Mouse (Mus musculus): ENCODE data around the gene Rplp2. TPM values are rescaled to one million over a fixed set of nuclear protein-coding genes. Genes with fewer than 3 reads are reported as not detected.
A peak's percentile ranks its signal among the peaks of the same experiment; 100 is the strongest.
"Not testable (repeated sequence)": the region's sequence is repeated elsewhere in the genome, so short reads cannot be mapped to it uniquely, and the experiment has no call there.

Rplp2 gene
- total RNA-seq (2021): 917 and 919 TPM in 2 replicates
- long read RNA-seq, transcript Rplp2-202 (4 exons, 449 nt): minor isoform, 5 of 187 reads
- long read RNA-seq, transcript Rplp2-201 (5 exons, 964 nt): major isoform, 174 of 187 reads
- long read RNA-seq, partial matches to known transcripts: 1 of 187 reads
- long read RNA-seq, other reads (novel, unspliced or antisense): 6 of 187 reads

- peak; percentile 93 for DNase-seq
Observed at GRCm38 (mm10) chr7:141447110-141447991, at the start of gene Rplp2. TSS of gene Rplp2 (plus strand) at chr7:141447370.

GRCm38 (mm10) chr7:141403305-141403704 lies 43.9 kb upstream of the Rplp2 start:
- DNase-seq: peak; percentile 68

GRCm38 (mm10) chr7:141405466-141405865 lies 41.7 kb upstream of the Rplp2 start:
- DNase-seq: no peak

GRCm38 (mm10) chr7:141407670-141408069 lies 39.5 kb upstream of the Rplp2 start:
- not testable (repeated sequence) for DNase-seq

- DNase-seq: peak; percentile 89
Observed at GRCm38 (mm10) chr7:141408833-141409232, 38.3 kb upstream of the Rplp2 start.

GRCm38 (mm10) chr7:141410631-141411030 lies 36.5 kb upstream of the Rplp2 start:
- DNase-seq: no peak

GRCm38 (mm10) chr7:141411667-141412066 lies 35.5 kb upstream of the Rplp2 start:
- DNase-seq: no peak

GRCm38 (mm10) chr7:141413331-141413730 lies 33.8 kb upstream of the Rplp2 start:
- peak; percentile 19 for DNase-seq

- peak; percentile 100 for DNase-seq
Observed at GRCm38 (mm10) chr7:141413809-141414584, 33.2 kb upstream of the Rplp2 start, which contains the start of gene Gatd1. TSS of gene Gatd1 (minus strand) at chr7:141414136.

GRCm38 (mm10) chr7:141416144-141416841 lies 30.9 kb upstream of the Rplp2 start:
- DNase-seq: no peak

- DNase-seq: no peak
Observed at GRCm38 (mm10) chr7:141417731-141418681, 29.2 kb upstream of the Rplp2 start.

GRCm38 (mm10) chr7:141418970-141419369 lies 28.2 kb upstream of the Rplp2 start:
- no peak for DNase-seq

GRCm38 (mm10) chr7:141420030-141420702 lies 27.0 kb upstream of the Rplp2 start:
- DNase-seq: no peak

- no peak for DNase-seq
Observed at GRCm38 (mm10) chr7:141423811-141424210, 23.4 kb upstream of the Rplp2 start.

GRCm38 (mm10) chr7:141426948-141427730 lies 20.0 kb upstream of the Rplp2 start:
- DNase-seq: no peak

GRCm38 (mm10) chr7:141428701-141429100 lies 18.5 kb upstream of the Rplp2 start:
- no peak for DNase-seq

GRCm38 (mm10) chr7:141429310-141429709 lies 17.9 kb upstream of the Rplp2 start, which contains the start of gene Cend1:
TSS of gene Cend1 (minus strand) at chr7:141429491.
- peak; percentile 45 for DNase-seq

GRCm38 (mm10) chr7:141429840-141430584 lies 17.2 kb upstream of the Rplp2 start:
- no peak for DNase-seq
